Mouse (Mus musculus): ENCODE data around the gene Klc4.

- TF ChIP-seq CTCF (IDR thresholded peaks at IDR 0.05; ENCODE audit: low read depth, low read length): no peak
- TF ChIP-seq POLR2A (IDR thresholded peaks at IDR 0.05; ENCODE audit: insufficient read depth, low read length): no peak
These were observed 18.4 kb downstream of the Klc4 start for GRCm38 (mm10) chr17:46627409-46627808.
